Mouse (Mus musculus): ENCODE measurements around the gene Cep97. TPM values are rescaled to one million over a fixed set of nuclear protein-coding genes. Genes with fewer than 3 reads are reported as not detected.

Cep97 gene
- polyA plus RNA-seq (2014; fragmentation: Nextera tagmentation; extraction: Ambion mirVana), result 13.8 and 14.9 TPM in 2 replicates

DNA sequence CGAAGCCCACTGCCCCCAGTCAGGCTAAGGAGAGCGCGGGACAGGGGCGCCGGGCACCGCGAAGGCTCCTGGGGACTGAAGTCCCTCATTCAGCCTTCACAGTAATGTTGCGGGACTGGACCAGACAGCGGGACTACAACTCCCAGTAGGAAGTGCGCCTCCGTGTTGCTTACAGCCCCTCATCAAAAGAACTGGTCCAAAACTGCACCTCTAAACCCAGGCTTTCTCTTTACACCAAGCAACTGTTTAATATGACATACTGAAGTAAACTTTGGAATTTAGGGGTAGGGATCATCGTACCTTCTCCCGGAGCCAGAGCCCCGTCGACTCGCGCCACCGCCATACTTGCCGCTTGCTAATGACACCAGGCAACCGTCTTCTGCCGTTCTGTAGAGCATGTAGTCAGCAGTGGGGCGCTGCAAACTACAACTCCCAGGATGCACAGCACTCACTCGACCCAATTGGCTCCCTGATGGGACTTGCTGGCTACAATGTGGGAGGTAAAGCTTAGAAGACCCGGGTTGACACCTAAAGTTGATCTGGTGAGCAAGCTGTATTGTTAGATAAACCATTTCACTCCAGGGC, at the start of gene Cep97:
Cep97 (minus strand) TSS at position 403 of the 585 bp plus-strand sequence.
- WGBS, result under 1% methylated on average over 24 of the region's 24 CpGs

DNA sequence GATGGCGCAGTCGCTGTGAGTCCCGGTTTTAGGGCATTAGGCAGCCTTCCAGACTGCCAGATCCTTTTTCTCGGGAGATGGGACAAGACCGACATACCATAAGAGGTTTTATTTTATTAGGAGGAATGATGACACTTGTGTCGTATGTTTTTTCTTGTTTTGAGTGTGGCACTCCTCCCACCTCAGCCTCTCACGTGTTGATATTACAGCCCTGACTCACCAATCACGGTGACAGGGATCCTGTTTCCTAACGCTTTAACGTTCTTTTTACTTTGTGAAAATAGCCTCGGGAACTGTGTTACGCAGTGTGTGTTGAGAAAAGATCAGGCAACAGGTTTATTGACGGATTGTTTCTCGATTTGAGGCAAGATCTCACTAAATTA, 40.2 kb upstream of the Cep97 start:
- WGBS, result 7% methylated on average over 14 of the region's 14 CpGs
- Histone ChIP-seq H3K4me1 (ENCODE audit: control insufficient read depth, insufficient read depth, low read length) (no peaks in the 10 kb centered on the region), H3K9ac (replicated peaks; ENCODE audit: low read length) (peak overlapping the region; percentile 86), H3K4me3 (ENCODE audit: low read depth, low read length) (peak overlapping the region; percentile 100), H3K27ac (replicated peaks; ENCODE audit: low read depth, low read length) (no peak overlapping the region), H3K27me3 (ENCODE audit: control insufficient read depth, insufficient read depth, low read length) (no peaks in the 10 kb centered on the region), H3K36me3 (replicated peaks; ENCODE audit: control insufficient read depth, insufficient read depth, low read depth, low read length) (peaks cover 6% of the 10 kb centered on the region), H3K9me3 (replicated peaks; ENCODE audit: control insufficient read depth, low read length) (no peaks in the 10 kb centered on the region), H3K4me2 (ENCODE audit: low read depth, low read length) (peak overlapping the region; percentile 54)
- DNase-seq (ENCODE audit: low spot score), result peak; percentile 46
- no peak for ATAC-seq (replicated peaks; ENCODE audit: insufficient number of reproducible peaks, low FRiP score, low TSS enrichment, low read depth)

More for the DNA sequence above, at the start of gene Cep97:
- Histone ChIP-seq H3K4me2 (ENCODE audit: low read depth, low read length) (peak within 1 kb of the TSS; percentile 68), H3K27me3 (ENCODE audit: control insufficient read depth, insufficient read depth, low read length) (no peaks in the 10 kb centered on the region), H3K9me3 (replicated peaks; ENCODE audit: control insufficient read depth, low read length) (no peaks in the 10 kb centered on the region), H3K9ac (replicated peaks; ENCODE audit: low read length) (peak within 1 kb of the TSS; percentile 76), H3K4me1 (ENCODE audit: control insufficient read depth, insufficient read depth, low read length) (no peaks in the 10 kb centered on the region), H3K4me3 (ENCODE audit: low read depth, low read length) (peak within 1 kb of the TSS; percentile 49), H3K36me3 (replicated peaks; ENCODE audit: control insufficient read depth, insufficient read depth, low read depth, low read length) (no peaks in the 10 kb centered on the region), H3K27ac (replicated peaks; ENCODE audit: low read depth, low read length) (peak within 1 kb of the TSS; percentile 31; the same call in 1 of the 2 replicates)
- ATAC-seq (replicated peaks; ENCODE audit: insufficient number of reproducible peaks, low FRiP score, low TSS enrichment, low read depth) (peak; percentile 99), DNase-seq (ENCODE audit: low spot score) (peak; percentile 94)

DNA sequence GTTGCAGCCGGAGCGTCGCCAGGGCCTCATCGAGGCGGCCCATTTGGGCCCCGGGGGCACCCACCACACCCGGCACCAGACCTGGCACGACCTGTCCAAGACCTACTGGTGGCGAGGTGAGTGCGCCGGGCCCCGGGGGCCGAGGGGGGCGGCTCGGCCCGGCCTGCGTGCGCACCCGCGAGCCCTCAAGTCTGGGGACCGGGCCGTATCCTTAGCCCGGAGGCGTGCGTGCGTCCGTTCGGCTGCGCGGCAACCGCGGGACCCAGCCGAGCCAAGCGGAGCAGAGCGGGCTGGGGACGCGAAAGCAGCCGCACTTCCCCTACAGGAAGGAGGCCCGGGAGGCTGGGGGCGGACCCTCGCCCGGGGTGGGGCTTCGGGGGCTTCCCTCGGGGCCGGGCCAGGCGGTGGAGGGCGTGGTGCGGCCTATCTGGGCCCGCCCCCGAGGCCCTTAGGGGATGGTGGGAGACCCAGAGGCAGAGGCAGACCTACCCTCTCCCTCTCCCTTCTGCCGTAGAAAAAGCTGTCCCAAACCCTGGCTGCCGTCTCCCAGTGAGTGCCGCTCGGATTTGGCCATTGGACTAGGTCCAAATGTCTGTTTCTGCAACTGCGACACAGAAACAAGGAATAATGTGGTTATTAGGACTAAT, 39.7 kb upstream of the Cep97 start:
- Histone ChIP-seq H3K27me3 (ENCODE audit: control insufficient read depth, insufficient read depth, low read length) (no peaks in the 10 kb centered on the region), H3K9ac (replicated peaks; ENCODE audit: low read length) (peak overlapping the region; percentile 86), H3K27ac (replicated peaks; ENCODE audit: low read depth, low read length) (peak overlapping the region; percentile 82), H3K4me2 (ENCODE audit: low read depth, low read length) (peak overlapping the region; percentile 54), H3K4me3 (ENCODE audit: low read depth, low read length) (peak overlapping the region; percentile 100), H3K4me1 (ENCODE audit: control insufficient read depth, insufficient read depth, low read length) (no peaks in the 10 kb centered on the region), H3K36me3 (replicated peaks; ENCODE audit: control insufficient read depth, insufficient read depth, low read depth, low read length) (peaks cover 6% of the 10 kb centered on the region), H3K9me3 (replicated peaks; ENCODE audit: control insufficient read depth, low read length) (no peaks in the 10 kb centered on the region)
- peak; percentile 90 for DNase-seq (ENCODE audit: low spot score)
- peak; percentile 82 for ATAC-seq (replicated peaks; ENCODE audit: insufficient number of reproducible peaks, low FRiP score, low TSS enrichment, low read depth)
- 0% methylated on average over 45 of the region's 55 CpGs for WGBS

DNA sequence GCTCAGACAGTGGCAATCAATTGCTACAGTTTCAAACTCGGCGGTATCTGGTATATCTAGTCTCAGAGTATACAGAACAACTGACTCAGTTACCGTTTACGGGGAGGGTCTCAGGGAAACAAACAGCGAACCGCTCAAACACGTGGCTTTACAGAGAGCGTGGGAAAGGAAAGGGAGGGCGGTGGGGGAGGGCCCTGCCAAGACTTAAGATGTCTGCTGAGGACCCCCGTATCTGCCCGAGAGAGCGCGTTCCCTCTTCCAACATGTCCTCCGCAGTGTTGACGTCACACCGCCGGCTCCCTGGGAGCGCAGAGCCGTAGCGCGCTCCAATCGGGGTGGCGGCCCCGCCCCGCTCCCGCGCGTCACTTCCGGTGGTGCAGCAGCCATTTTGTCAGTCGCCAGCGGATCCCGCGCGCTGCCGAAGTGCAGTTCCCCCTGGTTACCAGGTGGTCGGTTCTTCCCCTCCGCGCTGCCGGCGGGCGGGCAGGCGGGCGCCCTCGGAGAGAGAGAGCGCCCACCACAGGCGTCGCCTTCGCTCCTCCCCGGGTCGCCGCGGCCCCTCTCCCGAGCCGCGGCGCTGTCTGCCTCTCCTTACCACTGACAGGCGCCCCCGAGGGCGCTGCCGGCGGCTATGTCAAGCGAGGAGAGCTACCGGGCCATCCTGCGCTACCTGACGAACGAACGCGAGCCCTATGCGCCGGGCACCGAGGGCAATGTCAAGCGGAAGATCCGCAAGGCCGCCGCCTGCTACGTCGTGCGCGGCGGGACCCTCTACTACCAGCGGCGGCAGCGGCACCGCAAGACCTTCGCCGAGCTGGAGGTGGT, 39.0 kb upstream of the Cep97 start, which contains the start of gene Zbtb11:
Zbtb11 (plus strand) TSS at position 453 of the 825 bp plus-strand sequence.
- peak; percentile 99 for DNase-seq (ENCODE audit: low spot score)
- peak within 1 kb of the TSS; percentile 82 for H3K27ac ChIP-seq (replicated peaks; ENCODE audit: low read depth, low read length)
- peak within 1 kb of the TSS; percentile 54 for H3K4me2 ChIP-seq (ENCODE audit: low read depth, low read length)
- H3K27me3 ChIP-seq (ENCODE audit: control insufficient read depth, insufficient read depth, low read length), result no peaks in the 10 kb centered on the region
- H3K9ac ChIP-seq (replicated peaks; ENCODE audit: low read length), result peak within 1 kb of the TSS; percentile 86
- WGBS, result under 1% methylated on average over 83 of the region's 86 CpGs
- H3K4me3 ChIP-seq (ENCODE audit: low read depth, low read length), result peak within 1 kb of the TSS; percentile 100
- H3K9me3 ChIP-seq (replicated peaks; ENCODE audit: control insufficient read depth, low read length), result no peaks in the 10 kb centered on the region
- H3K36me3 ChIP-seq (replicated peaks; ENCODE audit: control insufficient read depth, insufficient read depth, low read depth, low read length), result peaks cover 6% of the 10 kb centered on the region
- H3K4me1 ChIP-seq (ENCODE audit: control insufficient read depth, insufficient read depth, low read length), result no peaks in the 10 kb centered on the region
- ATAC-seq (replicated peaks; ENCODE audit: insufficient number of reproducible peaks, low FRiP score, low TSS enrichment, low read depth), result peak; percentile 98

DNA sequence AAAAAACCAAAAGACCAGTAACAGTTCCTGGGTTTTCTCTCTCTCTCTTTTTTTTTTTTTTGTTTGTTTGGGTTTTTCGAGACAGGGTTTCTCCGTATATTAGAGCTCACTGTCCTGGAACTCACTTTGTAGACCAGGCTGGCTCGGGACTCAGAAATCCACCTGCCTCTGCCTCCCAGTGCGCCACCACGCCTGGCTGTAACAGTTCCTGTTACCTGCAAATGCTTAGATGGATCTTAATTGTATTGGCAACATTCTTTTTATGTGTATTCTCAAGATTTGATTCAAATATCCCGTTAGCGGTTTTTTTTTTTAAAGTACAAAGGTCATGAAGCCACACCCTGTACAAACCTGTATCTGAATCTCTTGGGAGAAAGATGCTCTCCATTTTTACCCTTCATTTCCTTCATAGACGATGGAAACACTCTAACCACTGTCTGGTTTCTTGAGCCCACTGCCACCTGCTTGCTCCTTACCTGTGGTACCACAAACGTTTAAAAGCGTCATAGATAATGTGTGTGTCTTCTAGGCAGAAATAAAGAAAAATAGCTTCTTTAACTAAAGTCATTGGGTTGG, 38.1 kb upstream of the Cep97 start:
- DNase-seq (ENCODE audit: low spot score) (no peak), ATAC-seq (replicated peaks; ENCODE audit: insufficient number of reproducible peaks, low FRiP score, low TSS enrichment, low read depth) (no peak)
- peak overlapping the region; percentile 100 for H3K4me3 ChIP-seq (ENCODE audit: low read depth, low read length)
- peak overlapping the region; percentile 37 for H3K4me2 ChIP-seq (ENCODE audit: low read depth, low read length)
- H3K36me3 ChIP-seq (replicated peaks; ENCODE audit: control insufficient read depth, insufficient read depth, low read depth, low read length), result peaks cover 6% of the 10 kb centered on the region
- no peaks in the 10 kb centered on the region for H3K9me3 ChIP-seq (replicated peaks; ENCODE audit: control insufficient read depth, low read length)
- H3K4me1 ChIP-seq (ENCODE audit: control insufficient read depth, insufficient read depth, low read length), result no peaks in the 10 kb centered on the region
- H3K27me3 ChIP-seq (ENCODE audit: control insufficient read depth, insufficient read depth, low read length), result no peaks in the 10 kb centered on the region
- peak overlapping the region; percentile 44 for H3K9ac ChIP-seq (replicated peaks; ENCODE audit: low read length)
- no peak overlapping the region for H3K27ac ChIP-seq (replicated peaks; ENCODE audit: low read depth, low read length)
- WGBS, result 57% methylated on average over 10 of the region's 10 CpGs

GRCm38 (mm10) chr16:55971735-55972615, 37.3 kb upstream of the Cep97 start:
- Histone ChIP-seq H3K9ac (replicated peaks; ENCODE audit: low read length) (no peak overlapping the region), H3K36me3 (replicated peaks; ENCODE audit: control insufficient read depth, insufficient read depth, low read depth, low read length) (peaks cover 6% of the 10 kb centered on the region), H3K4me1 (ENCODE audit: control insufficient read depth, insufficient read depth, low read length) (no peaks in the 10 kb centered on the region), H3K9me3 (replicated peaks; ENCODE audit: control insufficient read depth, low read length) (no peaks in the 10 kb centered on the region), H3K27ac (replicated peaks; ENCODE audit: low read depth, low read length) (no peak overlapping the region), H3K27me3 (ENCODE audit: control insufficient read depth, insufficient read depth, low read length) (no peaks in the 10 kb centered on the region), H3K4me3 (ENCODE audit: low read depth, low read length) (no peak overlapping the region), H3K4me2 (ENCODE audit: low read depth, low read length) (no peak overlapping the region)
- ATAC-seq (replicated peaks; ENCODE audit: insufficient number of reproducible peaks, low FRiP score, low TSS enrichment, low read depth) (no peak), DNase-seq (ENCODE audit: low spot score) (no peak)
- 81% methylated on average over 6 of the region's 6 CpGs for WGBS

DNA sequence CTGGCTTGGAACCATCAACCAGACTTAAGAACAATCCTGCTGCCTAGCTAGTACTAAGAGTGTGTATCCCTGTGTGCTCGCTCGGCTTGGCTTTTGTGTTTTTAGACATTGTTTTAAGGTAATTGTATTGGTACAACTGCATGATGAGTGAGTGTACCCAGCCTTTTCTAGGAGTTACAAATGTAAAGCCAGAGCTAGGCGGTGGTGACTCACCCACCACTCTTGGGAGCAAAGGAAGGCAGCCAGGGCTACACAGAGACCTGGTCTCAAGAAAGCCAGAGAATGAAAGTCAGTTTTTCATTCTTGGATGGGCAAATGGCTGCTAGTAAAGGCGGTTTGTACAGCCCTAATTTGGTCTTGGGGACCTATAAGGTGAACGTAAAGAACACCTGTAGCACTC, 35.8 kb upstream of the Cep97 start:
- no peak overlapping the region for H3K4me2 ChIP-seq (ENCODE audit: low read depth, low read length)
- H3K27ac ChIP-seq (replicated peaks; ENCODE audit: low read depth, low read length), result no peak overlapping the region
- 98% methylated on average over 5 of the region's 5 CpGs for WGBS
- no peaks in the 10 kb centered on the region for H3K27me3 ChIP-seq (ENCODE audit: control insufficient read depth, insufficient read depth, low read length)
- DNase-seq (ENCODE audit: low spot score) (no peak), ATAC-seq (replicated peaks; ENCODE audit: insufficient number of reproducible peaks, low FRiP score, low TSS enrichment, low read depth) (no peak)
- H3K36me3 ChIP-seq (replicated peaks; ENCODE audit: control insufficient read depth, insufficient read depth, low read depth, low read length), result peaks cover 6% of the 10 kb centered on the region
- H3K4me3 ChIP-seq (ENCODE audit: low read depth, low read length), result no peak overlapping the region
- H3K9me3 ChIP-seq (replicated peaks; ENCODE audit: control insufficient read depth, low read length), result no peaks in the 10 kb centered on the region
- no peak overlapping the region for H3K9ac ChIP-seq (replicated peaks; ENCODE audit: low read length)
- H3K4me1 ChIP-seq (ENCODE audit: control insufficient read depth, insufficient read depth, low read length), result no peaks in the 10 kb centered on the region
